Mouse (Mus musculus): Measurements from ENCODE around the gene Ado.

GRCm38 (mm10) chr10:67573310-67573709 is 24.6 kb upstream of the Ado start:
- TF ChIP-seq CTCF (IDR thresholded peaks at IDR 0.05; ENCODE audit: extremely low read depth, insufficient read depth, insufficient read length, insufficient replicate concordance) (no peak), POLR2A (IDR thresholded peaks at IDR 0.05; ENCODE audit: low read depth, low read length) (no peak)
